ENCODE assay signal across 20 mouse cellular contexts in genomic region chr7:144898506-144898905, GRCm38 (mm10). TPM values are rescaled to one million over a fixed set of nuclear protein-coding genes. Genes with fewer than 3 reads are reported as not detected.
DNase-seq lines count a peak whose midpoint lies in the region; ATAC-seq and TF ChIP-seq lines count a peak whose summit lies in the region.
"Had no signal": no experiment of that assay in that cellular context is flagged by ENCODE, and none has a peak within 500 bp of the region (broad histone marks: within the 10 kb centered on the region; RNA-seq: fewer than 3 reads in every experiment).

No protein-coding gene starts in this region.

- TF ChIP-seq EP300 in stomach, postnatal 0 days (optimal IDR thresholded peaks at IDR 0.05): no peak

- 68% methylated on average over 6 of the region's 6 CpGs for WGBS in intestine, postnatal 0 days
- WGBS in intestine, embryonic 16.5 days: 65% methylated on average over 6 of the region's 6 CpGs
- 29% methylated on average over 6 of the region's 6 CpGs for WGBS in forebrain, embryonic 14.5 days
- whole genome bisulfite sequencing in hindbrain, postnatal 0 days: 44% methylated on average over 6 of the region's 6 CpGs
- 47% methylated on average over 6 of the region's 6 CpGs for WGBS in neural tube, embryonic 15.5 days
- 63% methylated on average over 6 of the region's 6 CpGs for WGBS in stomach, postnatal 0 days

- peak overlapping the region; percentile 38 for H3K4me2 ChIP-seq in intestine, postnatal 0 days (replicated peaks; ENCODE audit: low read depth)
- no peak overlapping the region for H3K4me2 ChIP-seq in intestine, embryonic 16.5 days (ENCODE audit: low read depth, low read length)
- H3K4me2 ChIP-seq in forebrain, embryonic 14.5 days (ENCODE audit: low read length): peak overlapping the region; percentile 92
- H3K4me2 ChIP-seq in hindbrain, postnatal 0 days (ENCODE audit: low read depth, low read length): peak overlapping the region; percentile 70; the same call in 1 of the 2 replicates
- H3K4me2 ChIP-seq in neural tube, embryonic 15.5 days: peak overlapping the region; percentile 24; the same call in 1 of the 2 replicates
- H3K4me2 ChIP-seq in stomach, postnatal 0 days (replicated peaks; ENCODE audit: low read depth): no peak overlapping the region
- H3K4me2 ChIP-seq: limb, embryonic 13.5 days had no signal

- no peak overlapping the region for H3K4me3 ChIP-seq in intestine, postnatal 0 days (ENCODE audit: low read depth, low read length)
- H3K4me3 ChIP-seq in intestine, embryonic 16.5 days (ENCODE audit: low read length): no peak overlapping the region
- H3K4me3 ChIP-seq in forebrain, embryonic 14.5 days (ENCODE audit: low read depth, low read length): peak overlapping the region; percentile 5; the same call in 1 of the 2 replicates
- H3K4me3 ChIP-seq in hindbrain, postnatal 0 days (ENCODE audit: low read length): peak overlapping the region; percentile 3; the same call in 1 of the 2 replicates
- no peak overlapping the region for H3K4me3 ChIP-seq in neural tube, embryonic 15.5 days (replicated peaks)
- H3K4me3 ChIP-seq in stomach, postnatal 0 days (ENCODE audit: low read depth, low read length): no peak overlapping the region
- H3K4me3 ChIP-seq: limb, embryonic 13.5 days had no signal

- no peak overlapping the region for H3K27ac ChIP-seq in intestine, postnatal 0 days (ENCODE audit: low read depth, low read length)
- no peak overlapping the region for H3K27ac ChIP-seq in intestine, embryonic 16.5 days (ENCODE audit: low read length)
- no peak overlapping the region for H3K27ac ChIP-seq in forebrain, embryonic 14.5 days (ENCODE audit: low read depth, low read length)
- H3K27ac ChIP-seq in hindbrain, postnatal 0 days: no peak overlapping the region
- H3K27ac ChIP-seq in neural tube, embryonic 15.5 days (replicated peaks): no peak overlapping the region
- H3K27ac ChIP-seq in stomach, postnatal 0 days (replicated peaks): no peak overlapping the region
- H3K27ac ChIP-seq: limb, embryonic 13.5 days had no signal

- H3K4me1 ChIP-seq in intestine, postnatal 0 days (replicated peaks; ENCODE audit: control insufficient read depth, insufficient read depth, low read length): peaks cover 10% of the 10 kb centered on the region; the same call in 1 of the 2 replicates
- H3K4me1 ChIP-seq in intestine, embryonic 16.5 days (ENCODE audit: control insufficient read depth, insufficient read depth, low read length): peaks cover 16% of the 10 kb centered on the region
- peaks cover 22% of the 10 kb centered on the region for H3K4me1 ChIP-seq in forebrain, embryonic 14.5 days (ENCODE audit: control insufficient read depth, insufficient read depth, low read length)
- H3K4me1 ChIP-seq in hindbrain, postnatal 0 days (ENCODE audit: insufficient read depth, low read length): peaks cover 9% of the 10 kb centered on the region
- H3K4me1 ChIP-seq in neural tube, embryonic 15.5 days: peaks cover 32% of the 10 kb centered on the region
- H3K4me1 ChIP-seq in stomach, postnatal 0 days (replicated peaks; ENCODE audit: control insufficient read depth, insufficient read depth): peaks cover 5% of the 10 kb centered on the region; the same call in 1 of the 2 replicates

- no peak for DNase-seq in forebrain, embryonic 14.5 days (ENCODE audit: low spot score)
- DNase-seq in hindbrain, postnatal 0 days (ENCODE audit: low spot score): no peak
- DNase-seq in stomach, postnatal 0 days (ENCODE audit: low spot score): no peak
- no peak for DNase-seq in gastrocnemius, postnatal 10 days
- DNase-seq in cerebellum, postnatal 36 days: no peak
- DNase-seq: cerebellum, adult 11 months; kidney, adult 8-10 months; lung, postnatal 36 days; right cerebral cortex, postnatal 4 days had no signal

- peaks cover 50% of the 10 kb centered on the region for H3K27me3 ChIP-seq in intestine, postnatal 0 days (replicated peaks; ENCODE audit: control insufficient read depth, insufficient read depth, low read length)
- peaks cover 48% of the 10 kb centered on the region for H3K27me3 ChIP-seq in intestine, embryonic 16.5 days (replicated peaks; ENCODE audit: control insufficient read depth, insufficient read depth, low read length)
- peaks cover 12% of the 10 kb centered on the region; the same call in 1 of the 2 replicates for H3K27me3 ChIP-seq in forebrain, embryonic 14.5 days (replicated peaks; ENCODE audit: control insufficient read depth, insufficient read depth, low read length)
- H3K27me3 ChIP-seq in hindbrain, postnatal 0 days (ENCODE audit: insufficient read depth, low read length): peaks cover 23% of the 10 kb centered on the region
- peaks cover 42% of the 10 kb centered on the region for H3K27me3 ChIP-seq in neural tube, embryonic 15.5 days (replicated peaks)
- peaks cover 27% of the 10 kb centered on the region for H3K27me3 ChIP-seq in stomach, postnatal 0 days (ENCODE audit: control insufficient read depth, insufficient read depth, low read length)

- H3K9me3 ChIP-seq in intestine, postnatal 0 days (ENCODE audit: control insufficient read depth): no peaks in the 10 kb centered on the region
- H3K9me3 ChIP-seq in intestine, embryonic 16.5 days (ENCODE audit: control insufficient read depth, low read length): no peaks in the 10 kb centered on the region
- H3K9me3 ChIP-seq in forebrain, embryonic 14.5 days (replicated peaks; ENCODE audit: control insufficient read depth, low read length): no peaks in the 10 kb centered on the region
- H3K9me3 ChIP-seq in hindbrain, postnatal 0 days (ENCODE audit: low read length): no peaks in the 10 kb centered on the region
- H3K9me3 ChIP-seq in neural tube, embryonic 15.5 days (replicated peaks): no peaks in the 10 kb centered on the region
- no peaks in the 10 kb centered on the region for H3K9me3 ChIP-seq in stomach, postnatal 0 days (ENCODE audit: control insufficient read depth, low read length)
- H3K9me3 ChIP-seq: limb, embryonic 13.5 days had no signal

- H3K36me3 ChIP-seq in intestine, postnatal 0 days (ENCODE audit: control insufficient read depth, insufficient read depth): no peaks in the 10 kb centered on the region
- H3K36me3 ChIP-seq in intestine, embryonic 16.5 days (ENCODE audit: control insufficient read depth, insufficient read depth, low read length): no peaks in the 10 kb centered on the region
- H3K36me3 ChIP-seq in forebrain, embryonic 14.5 days (ENCODE audit: control insufficient read depth, insufficient read depth, low read length): no peaks in the 10 kb centered on the region
- H3K36me3 ChIP-seq in hindbrain, postnatal 0 days (ENCODE audit: insufficient read depth, low read length): no peaks in the 10 kb centered on the region
- no peaks in the 10 kb centered on the region for H3K36me3 ChIP-seq in neural tube, embryonic 15.5 days
- H3K36me3 ChIP-seq in stomach, postnatal 0 days (ENCODE audit: control insufficient read depth, insufficient read depth, low read length): no peaks in the 10 kb centered on the region
- H3K36me3 ChIP-seq: limb, embryonic 13.5 days had no signal

- ATAC-seq in intestine, postnatal 0 days: no peak
- ATAC-seq in intestine, embryonic 16.5 days: no peak
- ATAC-seq in forebrain, embryonic 14.5 days: no peak
- no peak for ATAC-seq in hindbrain, postnatal 0 days
- ATAC-seq in neural tube, embryonic 15.5 days (ENCODE audit: low FRiP score): no peak
- no peak for ATAC-seq in stomach, postnatal 0 days (ENCODE audit: low FRiP score, low TSS enrichment)

- no peak for TF ChIP-seq CTCF in intestine, postnatal 0 days (IDR thresholded peaks at IDR 0.05; ENCODE audit: low read depth)
- TF ChIP-seq CTCF in hindbrain, postnatal 0 days (IDR thresholded peaks at IDR 0.05; ENCODE audit: low read depth): no peak
- no peak for TF ChIP-seq CTCF in stomach, postnatal 0 days (IDR thresholded peaks at IDR 0.05; ENCODE audit: low read depth)

- H3K9ac ChIP-seq in intestine, postnatal 0 days (ENCODE audit: low read depth, low read length): no peak overlapping the region
- no peak overlapping the region for H3K9ac ChIP-seq in intestine, embryonic 16.5 days (ENCODE audit: low read depth, low read length)
- no peak overlapping the region for H3K9ac ChIP-seq in forebrain, embryonic 14.5 days (ENCODE audit: low read length)
- no peak overlapping the region for H3K9ac ChIP-seq in hindbrain, postnatal 0 days (replicated peaks; ENCODE audit: low read length)
- no peak overlapping the region for H3K9ac ChIP-seq in neural tube, embryonic 15.5 days (replicated peaks)
- no peak overlapping the region for H3K9ac ChIP-seq in stomach, postnatal 0 days (ENCODE audit: low read length)
- H3K9ac ChIP-seq: limb, embryonic 13.5 days had no signal

RNA-seq across cellular contexts. Expression of gene Fgf15, which starts 2.2 kb away (rescaled TPM):
- polyA plus RNA-seq in intestine, postnatal 0 days (2015; fragmentation: Nextera tagmentation; extraction: Ambion mirVana): 51.7 and 76.9 TPM in 2 replicates
- polyA plus RNA-seq in intestine, embryonic 16.5 days (2015; fragmentation: Nextera tagmentation; extraction: Ambion mirVana): 0.15 and 0.33 TPM in 2 replicates
- 28.1 and 36.3 TPM in 2 replicates for polyA plus RNA-seq in forebrain, embryonic 14.5 days (2014; fragmentation: Nextera tagmentation; extraction: Ambion mirVana)
- 9.9 and 11.3 TPM in 2 replicates for total RNA-seq in hindbrain, postnatal 0 days (2014; rRNA removed)
- polyA plus RNA-seq in hindbrain, postnatal 0 days (2015; fragmentation: Nextera tagmentation; extraction: Ambion mirVana): 9.1 and 9.4 TPM in 2 replicates
- 5.4 and 7.8 TPM in 2 replicates for polyA plus RNA-seq in neural tube, embryonic 15.5 days (2015; fragmentation: Nextera tagmentation; extraction: Ambion mirVana)
- polyA plus RNA-seq in stomach, postnatal 0 days (2015; fragmentation: Nextera tagmentation; extraction: Ambion mirVana): not detected in 2 replicates
- total RNA-seq in gastrocnemius, postnatal 10 days (2021): not detected
- total RNA-seq: heart, adult 8-10 months; heart, postnatal 25 days; left cerebral cortex, adult 18-20 months; monocyte, adult 5-6 weeks had no signal
- polyA plus RNA-seq: cortical plate, adult 2 months; liver, embryonic 16.5 days; stomach, embryonic 14.5 days had no signal

RNA-seq across cellular contexts. Expression of gene LTO1, which starts 16.4 kb away (rescaled TPM):
- polyA plus RNA-seq in intestine, postnatal 0 days (2015; fragmentation: Nextera tagmentation; extraction: Ambion mirVana): 16.2 and 21.1 TPM in 2 replicates
- polyA plus RNA-seq in intestine, embryonic 16.5 days (2015; fragmentation: Nextera tagmentation; extraction: Ambion mirVana): 22.7 and 24.4 TPM in 2 replicates
- polyA plus RNA-seq in forebrain, embryonic 14.5 days (2014; fragmentation: Nextera tagmentation; extraction: Ambion mirVana): 26.7 and 27.8 TPM in 2 replicates
- total RNA-seq in hindbrain, postnatal 0 days (2014; rRNA removed): 22.6 and 25.9 TPM in 2 replicates
- polyA plus RNA-seq in hindbrain, postnatal 0 days (2015; fragmentation: Nextera tagmentation; extraction: Ambion mirVana): 19.3 and 22.4 TPM in 2 replicates
- 32.6 and 32.8 TPM in 2 replicates for polyA plus RNA-seq in neural tube, embryonic 15.5 days (2015; fragmentation: Nextera tagmentation; extraction: Ambion mirVana)
- 17.1 and 17.8 TPM in 2 replicates for polyA plus RNA-seq in stomach, postnatal 0 days (2015; fragmentation: Nextera tagmentation; extraction: Ambion mirVana)
- 10 to 100 TPM; 12.1 to 12.9 TPM for total RNA-seq in gastrocnemius, postnatal 10 days (2021)

RNA-seq across cellular contexts. Expression of gene Ccnd1, which starts 41.2 kb away (rescaled TPM):
- polyA plus RNA-seq in intestine, postnatal 0 days (2015; fragmentation: Nextera tagmentation; extraction: Ambion mirVana): 41.5 and 42.9 TPM in 2 replicates
- polyA plus RNA-seq in intestine, embryonic 16.5 days (2015; fragmentation: Nextera tagmentation; extraction: Ambion mirVana): 59.3 and 72.2 TPM in 2 replicates
- polyA plus RNA-seq in forebrain, embryonic 14.5 days (2014; fragmentation: Nextera tagmentation; extraction: Ambion mirVana): 60.8 and 70.3 TPM in 2 replicates
- total RNA-seq in hindbrain, postnatal 0 days (2014; rRNA removed): 49.7 and 67.8 TPM in 2 replicates
- 37.6 and 42.8 TPM in 2 replicates for polyA plus RNA-seq in hindbrain, postnatal 0 days (2015; fragmentation: Nextera tagmentation; extraction: Ambion mirVana)
- polyA plus RNA-seq in neural tube, embryonic 15.5 days (2015; fragmentation: Nextera tagmentation; extraction: Ambion mirVana): 19.2 and 27.4 TPM in 2 replicates
- 38.7 and 38.9 TPM in 2 replicates for polyA plus RNA-seq in stomach, postnatal 0 days (2015; fragmentation: Nextera tagmentation; extraction: Ambion mirVana)
- 10 to 100 TPM; 34.7 to 51.6 TPM for total RNA-seq in gastrocnemius, postnatal 10 days (2021)

RNA-seq across cellular contexts. Expression of gene Fgf4, which starts 51.3 kb away (rescaled TPM):
- not detected in 2 replicates for polyA plus RNA-seq in intestine, postnatal 0 days (2015; fragmentation: Nextera tagmentation; extraction: Ambion mirVana)
- polyA plus RNA-seq in intestine, embryonic 16.5 days (2015; fragmentation: Nextera tagmentation; extraction: Ambion mirVana): not detected in 2 replicates
- not detected in 2 replicates for polyA plus RNA-seq in forebrain, embryonic 14.5 days (2014; fragmentation: Nextera tagmentation; extraction: Ambion mirVana)
- total RNA-seq in hindbrain, postnatal 0 days (2014; rRNA removed): not detected in 2 replicates
- not detected in 2 replicates for polyA plus RNA-seq in hindbrain, postnatal 0 days (2015; fragmentation: Nextera tagmentation; extraction: Ambion mirVana)
- polyA plus RNA-seq in neural tube, embryonic 15.5 days (2015; fragmentation: Nextera tagmentation; extraction: Ambion mirVana): not detected in 2 replicates
- polyA plus RNA-seq in stomach, postnatal 0 days (2015; fragmentation: Nextera tagmentation; extraction: Ambion mirVana): not detected in 2 replicates
- total RNA-seq in gastrocnemius, postnatal 10 days (2021): under 1 TPM; 0.09 to 0.27 TPM
- total RNA-seq: heart, adult 8-10 months; heart, postnatal 25 days; left cerebral cortex, adult 18-20 months; monocyte, adult 5-6 weeks had no signal
- polyA plus RNA-seq: cortical plate, adult 2 months; liver, embryonic 16.5 days; stomach, embryonic 14.5 days had no signal

Comparison
In these comparisons a context has a peak if more than half of its experiments do, and no peak if none do; other contexts are left out.
1. H3K4me2 ChIP-seq: peak in intestine, postnatal 0 days (single experiment), forebrain, embryonic 14.5 days (single experiment), hindbrain, postnatal 0 days (single experiment) and neural tube, embryonic 15.5 days (single experiment); none in intestine, embryonic 16.5 days (single experiment) and stomach, postnatal 0 days (single experiment).
2. H3K4me3 ChIP-seq: peak in forebrain, embryonic 14.5 days (single experiment) and hindbrain, postnatal 0 days (single experiment); none in intestine, postnatal 0 days (single experiment), intestine, embryonic 16.5 days (single experiment), neural tube, embryonic 15.5 days (single experiment) and stomach, postnatal 0 days (single experiment).